Comparison of ENCODE assay signal across 9 mouse cellular contexts in the genomic region with DNA sequence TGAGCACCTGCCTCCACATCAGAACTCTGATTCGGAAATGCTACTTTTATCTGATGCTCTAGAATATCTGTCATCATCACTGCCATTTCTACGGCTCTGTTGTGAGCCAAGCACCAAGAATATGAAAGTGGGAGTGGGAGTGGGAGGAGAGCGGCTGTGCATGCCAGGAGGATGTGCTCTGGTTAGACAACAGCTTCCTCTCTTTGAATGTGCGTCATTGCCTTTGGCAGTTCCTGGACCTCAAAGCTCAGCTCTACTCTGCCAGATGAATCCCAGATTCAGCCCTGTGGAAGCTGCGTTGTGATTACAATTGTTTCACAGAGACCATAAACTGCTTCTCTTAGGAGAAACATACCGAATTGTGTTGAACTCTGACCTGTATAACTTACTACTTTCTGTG.
DNase-seq lines count a peak whose midpoint lies in the region; ATAC-seq lines count a peak whose summit lies in the region.
"Had no signal": no experiment of that assay in that cellular context is flagged by ENCODE, and none has a peak within 500 bp of the region (broad histone marks: within the 10 kb centered on the region; RNA-seq: fewer than 3 reads in every experiment).

No protein-coding gene starts in this region.

- peak; percentile 69 for DNase-seq in embryonic facial prominence, embryonic 14.5 days (ENCODE audit: low spot score)
- DNase-seq in embryonic facial prominence, embryonic 10.5 days (ENCODE audit: low spot score), result no peak
- DNase-seq in 416B (ENCODE audit: low read depth), result peak; percentile 48
- DNase-seq in layer of hippocampus, postnatal 36 days, result peak; percentile 41 to 45
- DNase-seq in telencephalon, adult 2 months (ENCODE audit: low read depth, low spot score), result peak; percentile 91
- DNase-seq in yolk sac, embryonic 10.5 days (ENCODE audit: low spot score), result no peak
- DNase-seq in urinary bladder, postnatal 10 days (ENCODE audit: low spot score), result no peak

- H3K4me1 ChIP-seq in embryonic facial prominence, embryonic 14.5 days (ENCODE audit: control insufficient read depth, insufficient read depth, low read length), result peaks cover 13% of the 10 kb centered on the region
- H3K4me1 ChIP-seq in embryonic facial prominence, embryonic 10.5 days, result peaks cover 13% of the 10 kb centered on the region
- peaks cover 5% of the 10 kb centered on the region; the same call in 1 of the 2 replicates for H3K4me1 ChIP-seq in heart, embryonic 15.5 days (replicated peaks)
- H3K4me1 ChIP-seq: liver, embryonic 15.5 days had no signal

- H3K4me2 ChIP-seq in embryonic facial prominence, embryonic 14.5 days (ENCODE audit: low read depth, low read length), result no peak overlapping the region
- no peak overlapping the region for H3K4me2 ChIP-seq in heart, embryonic 15.5 days
- H3K4me2 ChIP-seq: liver, embryonic 15.5 days had no signal

- 48% methylated on average over 6 of the region's 6 CpGs for WGBS in embryonic facial prominence, embryonic 14.5 days
- 56% methylated on average over 6 of the region's 6 CpGs for WGBS in embryonic facial prominence, embryonic 10.5 days
- WGBS in heart, embryonic 15.5 days, result 50% methylated on average over 6 of the region's 6 CpGs

- H3K4me3 ChIP-seq in embryonic facial prominence, embryonic 14.5 days (ENCODE audit: low read depth, low read length), result no peak overlapping the region
- H3K4me3 ChIP-seq in embryonic facial prominence, embryonic 10.5 days, result no peak overlapping the region
- H3K4me3 ChIP-seq in heart, embryonic 15.5 days, result no peak overlapping the region
- H3K4me3 ChIP-seq: liver, embryonic 15.5 days had no signal

- no peak overlapping the region for H3K9ac ChIP-seq in embryonic facial prominence, embryonic 14.5 days (ENCODE audit: low read depth, low read length)
- H3K9ac ChIP-seq in heart, embryonic 15.5 days, result no peak overlapping the region
- H3K9ac ChIP-seq: liver, embryonic 15.5 days had no signal

- ATAC-seq in embryonic facial prominence, embryonic 14.5 days (ENCODE audit: low read depth), result peak; percentile 55; the same call in 1 of the 2 replicates
- ATAC-seq in heart, embryonic 15.5 days (replicated peaks; ENCODE audit: insufficient number of reproducible peaks, insufficient read depth, low FRiP score, low read depth), result peak; percentile 74

- no peaks in the 10 kb centered on the region for H3K9me3 ChIP-seq in embryonic facial prominence, embryonic 14.5 days (ENCODE audit: control insufficient read depth, low read length)
- H3K9me3 ChIP-seq in embryonic facial prominence, embryonic 10.5 days, result no peaks in the 10 kb centered on the region
- H3K9me3 ChIP-seq in heart, embryonic 15.5 days (replicated peaks), result no peaks in the 10 kb centered on the region
- H3K9me3 ChIP-seq: liver, embryonic 15.5 days had no signal

- no peaks in the 10 kb centered on the region for H3K36me3 ChIP-seq in embryonic facial prominence, embryonic 14.5 days (ENCODE audit: control insufficient read depth, insufficient read depth, low read length)
- no peaks in the 10 kb centered on the region for H3K36me3 ChIP-seq in embryonic facial prominence, embryonic 10.5 days (replicated peaks)
- H3K36me3 ChIP-seq in heart, embryonic 15.5 days, result no peaks in the 10 kb centered on the region
- H3K36me3 ChIP-seq: liver, embryonic 15.5 days had no signal

- no peak overlapping the region; the same call in 1 of the 2 replicates for H3K27ac ChIP-seq in embryonic facial prominence, embryonic 14.5 days (replicated peaks; ENCODE audit: low read depth, low read length)
- no peak overlapping the region; the same call in 1 of the 2 replicates for H3K27ac ChIP-seq in embryonic facial prominence, embryonic 10.5 days (replicated peaks)
- H3K27ac ChIP-seq in heart, embryonic 15.5 days, result peak overlapping the region; percentile 31; the same call in 1 of the 2 replicates
- H3K27ac ChIP-seq: liver, embryonic 15.5 days had no signal

- H3K27me3 ChIP-seq in embryonic facial prominence, embryonic 14.5 days (replicated peaks; ENCODE audit: control insufficient read depth, insufficient read depth, low read length), result no peaks in the 10 kb centered on the region; the same call in 1 of the 2 replicates
- no peaks in the 10 kb centered on the region for H3K27me3 ChIP-seq in embryonic facial prominence, embryonic 10.5 days (replicated peaks; ENCODE audit: low read depth, poor library complexity, severe bottlenecking)
- no peaks in the 10 kb centered on the region for H3K27me3 ChIP-seq in heart, embryonic 15.5 days
- H3K27me3 ChIP-seq: liver, embryonic 15.5 days had no signal

Comparison
In these comparisons a context has a peak if more than half of its experiments do, and no peak if none do; other contexts are left out.
1. DNase-seq: peak in embryonic facial prominence, embryonic 14.5 days (single experiment), 416B (single experiment), layer of hippocampus, postnatal 36 days (2 of 2) and telencephalon, adult 2 months (single experiment); none in embryonic facial prominence, embryonic 10.5 days (single experiment), yolk sac, embryonic 10.5 days (single experiment) and urinary bladder, postnatal 10 days (single experiment).